ENCODE assay signal across 21 mouse cellular contexts in genomic region chr4:10079565-10080169, GRCm38 (mm10).
DNase-seq lines count a peak whose midpoint lies in the region; ATAC-seq lines count a peak whose summit lies in the region.
"Had no signal": no experiment of that assay in that cellular context is flagged by ENCODE, and none has a peak within 500 bp of the region (broad histone marks: within the 10 kb centered on the region; RNA-seq: fewer than 3 reads in every experiment).

No protein-coding gene starts in this region.

- no peaks in the 10 kb centered on the region for H3K27me3 ChIP-seq in intestine, embryonic 14.5 days (replicated peaks; ENCODE audit: control insufficient read depth, insufficient read depth, low read length)
- H3K27me3 ChIP-seq in intestine, embryonic 15.5 days (replicated peaks) = no peaks in the 10 kb centered on the region
- no peaks in the 10 kb centered on the region for H3K27me3 ChIP-seq in heart, embryonic 14.5 days (ENCODE audit: control insufficient read depth, insufficient read depth, low read length)
- H3K27me3 ChIP-seq in hindbrain, embryonic 16.5 days (replicated peaks; ENCODE audit: control insufficient read depth, insufficient read depth, low read length) = no peaks in the 10 kb centered on the region
- H3K27me3 ChIP-seq: embryonic facial prominence, embryonic 13.5 days had no signal

- no peak overlapping the region for H3K4me3 ChIP-seq in intestine, embryonic 14.5 days (ENCODE audit: low read depth, low read length)
- no peak overlapping the region for H3K4me3 ChIP-seq in intestine, embryonic 15.5 days (replicated peaks)
- no peak overlapping the region for H3K4me3 ChIP-seq in heart, embryonic 14.5 days (ENCODE audit: control insufficient read depth in 1 of 2, insufficient read depth in 1 of 2, low read depth in 1 of 2, low read length in 2 of 2)
- no peak overlapping the region for H3K4me3 ChIP-seq in hindbrain, embryonic 16.5 days (ENCODE audit: low read length)
- H3K4me3 ChIP-seq: embryonic facial prominence, embryonic 13.5 days; left cerebral cortex, adult 2 months; midbrain, embryonic 10.5 days had no signal

- H3K9ac ChIP-seq in intestine, embryonic 14.5 days (ENCODE audit: low read length) = no peak overlapping the region
- H3K9ac ChIP-seq in intestine, embryonic 15.5 days = no peak overlapping the region
- no peak overlapping the region for H3K9ac ChIP-seq in heart, embryonic 14.5 days (ENCODE audit: low read length)
- H3K9ac ChIP-seq in hindbrain, embryonic 16.5 days (ENCODE audit: low read depth, low read length) = no peak overlapping the region
- H3K9ac ChIP-seq: embryonic facial prominence, embryonic 13.5 days had no signal

- peak; percentile 38; the same call in 1 of the 2 replicates for ATAC-seq in frontal cortex, adult (ENCODE audit: low TSS enrichment)
- no peak for ATAC-seq in intestine, embryonic 14.5 days (replicated peaks; ENCODE audit: low FRiP score, low TSS enrichment, low read depth)
- ATAC-seq in intestine, embryonic 15.5 days = no peak
- no peak for ATAC-seq in heart, embryonic 14.5 days (ENCODE audit: insufficient number of reproducible peaks, insufficient read depth, low FRiP score, low read depth)
- ATAC-seq in hindbrain, embryonic 16.5 days = no peak

- no peaks in the 10 kb centered on the region for H3K9me3 ChIP-seq in intestine, embryonic 14.5 days (ENCODE audit: control insufficient read depth, low read length)
- H3K9me3 ChIP-seq in intestine, embryonic 15.5 days = no peaks in the 10 kb centered on the region
- H3K9me3 ChIP-seq in heart, embryonic 14.5 days (ENCODE audit: control insufficient read depth, low read length) = no peaks in the 10 kb centered on the region
- H3K9me3 ChIP-seq in hindbrain, embryonic 16.5 days (ENCODE audit: control insufficient read depth, low read length) = no peaks in the 10 kb centered on the region
- H3K9me3 ChIP-seq: embryonic facial prominence, embryonic 13.5 days; midbrain, embryonic 10.5 days had no signal

- H3K27ac ChIP-seq in intestine, embryonic 14.5 days (ENCODE audit: low read depth) = 0 out of 2 replicates have a peak overlapping the region, but pooled peaks have one; percentile 11
- no peak overlapping the region for H3K27ac ChIP-seq in intestine, embryonic 15.5 days
- H3K27ac ChIP-seq in heart, embryonic 14.5 days (replicated peaks in 1 of 2; ENCODE audit: control insufficient read depth in 1 of 2, insufficient read depth in 1 of 2, low read depth in 2 of 2, low read length in 2 of 2) = peak overlapping the region; percentile 20 to 73
- no peak overlapping the region for H3K27ac ChIP-seq in hindbrain, embryonic 16.5 days (ENCODE audit: low read depth, low read length)
- H3K27ac ChIP-seq: embryonic facial prominence, embryonic 13.5 days; left cerebral cortex, adult 2 months; macrophage; midbrain, embryonic 10.5 days; stomach, postnatal 0 days had no signal

- no peaks in the 10 kb centered on the region for H3K4me1 ChIP-seq in intestine, embryonic 14.5 days (replicated peaks; ENCODE audit: control insufficient read depth, insufficient read depth, low read length)
- no peaks in the 10 kb centered on the region for H3K4me1 ChIP-seq in intestine, embryonic 15.5 days (replicated peaks)
- peaks cover 0 to 22% of the 10 kb centered on the region in 2 experiments; a peak in 3 of 4 replicates for H3K4me1 ChIP-seq in heart, embryonic 14.5 days (ENCODE audit: control insufficient read depth in 2 of 2, insufficient read depth in 2 of 2, low read length in 2 of 2)
- no peaks in the 10 kb centered on the region for H3K4me1 ChIP-seq in hindbrain, embryonic 16.5 days (ENCODE audit: control insufficient read depth, insufficient read depth, low read depth, low read length)
- H3K4me1 ChIP-seq: embryonic facial prominence, embryonic 13.5 days; midbrain, embryonic 10.5 days had no signal

- H3K4me2 ChIP-seq in intestine, embryonic 14.5 days (ENCODE audit: low read length) = no peak overlapping the region
- H3K4me2 ChIP-seq in intestine, embryonic 15.5 days (replicated peaks) = no peak overlapping the region
- no peak overlapping the region for H3K4me2 ChIP-seq in heart, embryonic 14.5 days (ENCODE audit: low read length)
- no peak overlapping the region for H3K4me2 ChIP-seq in hindbrain, embryonic 16.5 days (ENCODE audit: low read length)
- H3K4me2 ChIP-seq: embryonic facial prominence, embryonic 13.5 days; liver, embryonic 11.5 days had no signal

- no peak for DNase-seq in frontal cortex, postnatal 10 days (ENCODE audit: low spot score in 2 of 2)
- DNase-seq in intestine, embryonic 14.5 days (ENCODE audit: low spot score) = no peak
- DNase-seq in brain, adult 2 months (ENCODE audit: low read depth, low spot score) = peak; percentile 21
- DNase-seq in yolk sac, embryonic 10.5 days (ENCODE audit: low spot score) = no peak
- DNase-seq: B cell, adult 2 months; cerebellum, adult 9-11 months; kidney, adult 9 months; kidney, postnatal 36 days; layer of hippocampus, adult 9-11 months; left cerebral cortex, postnatal 4 days; lung, adult 18-20 months had no signal

- 65% methylated on average over 3 of the region's 3 CpGs for WGBS in intestine, embryonic 14.5 days
- 65% methylated on average over 3 of the region's 3 CpGs for WGBS in intestine, embryonic 15.5 days
- 37% methylated on average over 3 of the region's 3 CpGs for WGBS in heart, embryonic 14.5 days
- WGBS in hindbrain, embryonic 16.5 days = 67% methylated on average over 3 of the region's 3 CpGs

- H3K36me3 ChIP-seq in intestine, embryonic 14.5 days (ENCODE audit: control insufficient read depth, insufficient read depth, low read length) = no peaks in the 10 kb centered on the region
- no peaks in the 10 kb centered on the region for H3K36me3 ChIP-seq in intestine, embryonic 15.5 days
- H3K36me3 ChIP-seq in heart, embryonic 14.5 days (ENCODE audit: control insufficient read depth, insufficient read depth, low read length) = no peaks in the 10 kb centered on the region
- H3K36me3 ChIP-seq in hindbrain, embryonic 16.5 days (ENCODE audit: control insufficient read depth, insufficient read depth, low read length) = no peaks in the 10 kb centered on the region
- H3K36me3 ChIP-seq: embryonic facial prominence, embryonic 13.5 days; midbrain, embryonic 10.5 days had no signal

Comparison
In these comparisons a context has a peak if more than half of its experiments do, and no peak if none do; other contexts are left out.
1. H3K27ac ChIP-seq: peak in intestine, embryonic 14.5 days (single experiment) and heart, embryonic 14.5 days (2 of 2); none in intestine, embryonic 15.5 days (single experiment) and hindbrain, embryonic 16.5 days (single experiment).